Mouse (Mus musculus): Measurements from ENCODE around the gene Leo1.
A peak's percentile ranks its signal among the peaks of the same experiment; 100 is the strongest.

Leo1 gene

GRCm38 (mm10) chr9:75440796-75441666 lies at the start of gene Leo1:
Gene Leo1 (plus strand): TSS chr9:75441524.
- peak; percentile 68 to 69 for DNase-seq (ENCODE audit: low read depth in 1 of 2, low spot score in 2 of 2)

- no peak for DNase-seq (ENCODE audit: low read depth in 1 of 2, low spot score in 2 of 2)
Measured at GRCm38 (mm10) chr9:75393251-75393650, 48.1 kb upstream of the Leo1 start.

GRCm38 (mm10) chr9:75395971-75396370 lies 45.4 kb upstream of the Leo1 start:
- DNase-seq (ENCODE audit: low read depth in 1 of 2, low spot score in 2 of 2), result no peak

GRCm38 (mm10) chr9:75399069-75399468 lies 42.3 kb upstream of the Leo1 start:
- no peak for DNase-seq (ENCODE audit: low read depth in 1 of 2, low spot score in 2 of 2)

- DNase-seq (ENCODE audit: low read depth in 1 of 2, low spot score in 2 of 2), result no peak
Measured at GRCm38 (mm10) chr9:75400639-75401038, 40.7 kb upstream of the Leo1 start.

- DNase-seq (ENCODE audit: low read depth in 1 of 2, low spot score in 2 of 2), result no peak
Measured at GRCm38 (mm10) chr9:75401593-75402504, 39.5 kb upstream of the Leo1 start.

GRCm38 (mm10) chr9:75403520-75403919 lies 37.8 kb upstream of the Leo1 start:
- no peak for DNase-seq (ENCODE audit: low read depth in 1 of 2, low spot score in 2 of 2)

GRCm38 (mm10) chr9:75406121-75406520 lies 35.2 kb upstream of the Leo1 start:
- DNase-seq (ENCODE audit: low read depth in 1 of 2, low spot score in 2 of 2), result no peak

GRCm38 (mm10) chr9:75407803-75408202 lies 33.5 kb upstream of the Leo1 start:
- DNase-seq (ENCODE audit: low read depth in 1 of 2, low spot score in 2 of 2), result peak; percentile 50 to 62

GRCm38 (mm10) chr9:75408204-75408826 lies 33.0 kb upstream of the Leo1 start:
- no peak for DNase-seq (ENCODE audit: low read depth in 1 of 2, low spot score in 2 of 2)

GRCm38 (mm10) chr9:75409031-75409851 lies 32.1 kb upstream of the Leo1 start:
- DNase-seq (ENCODE audit: low read depth in 1 of 2, low spot score in 2 of 2), result peak; percentile 76 to 82

GRCm38 (mm10) chr9:75409852-75410378 lies 31.4 kb upstream of the Leo1 start, which contains the start of gene Mapk6:
Gene Mapk6 (minus strand): TSS chr9:75410005.
- peak; percentile 98 to 100 for DNase-seq (ENCODE audit: low read depth in 1 of 2, low spot score in 2 of 2)

GRCm38 (mm10) chr9:75410868-75411487 lies 30.3 kb upstream of the Leo1 start:
- DNase-seq (ENCODE audit: low read depth in 1 of 2, low spot score in 2 of 2), result no peak

GRCm38 (mm10) chr9:75411584-75411983 lies 29.7 kb upstream of the Leo1 start:
- no peak for DNase-seq (ENCODE audit: low read depth in 1 of 2, low spot score in 2 of 2)

GRCm38 (mm10) chr9:75413206-75413605 lies 28.1 kb upstream of the Leo1 start:
- no peak for DNase-seq (ENCODE audit: low read depth in 1 of 2, low spot score in 2 of 2)

GRCm38 (mm10) chr9:75414204-75414603 lies 27.1 kb upstream of the Leo1 start:
- no peak for DNase-seq (ENCODE audit: low read depth in 1 of 2, low spot score in 2 of 2)

GRCm38 (mm10) chr9:75422251-75422691 lies 19.1 kb upstream of the Leo1 start:
- no peak for DNase-seq (ENCODE audit: low read depth in 1 of 2, low spot score in 2 of 2)

GRCm38 (mm10) chr9:75423683-75424082 lies 17.6 kb upstream of the Leo1 start:
- DNase-seq (ENCODE audit: low read depth in 1 of 2, low spot score in 2 of 2), result no peak

- DNase-seq (ENCODE audit: low read depth in 1 of 2, low spot score in 2 of 2), result no peak
Measured at GRCm38 (mm10) chr9:75424358-75425150, 16.8 kb upstream of the Leo1 start.
